ENCODE assay signal across 35 mouse cellular contexts in the genomic region with DNA sequence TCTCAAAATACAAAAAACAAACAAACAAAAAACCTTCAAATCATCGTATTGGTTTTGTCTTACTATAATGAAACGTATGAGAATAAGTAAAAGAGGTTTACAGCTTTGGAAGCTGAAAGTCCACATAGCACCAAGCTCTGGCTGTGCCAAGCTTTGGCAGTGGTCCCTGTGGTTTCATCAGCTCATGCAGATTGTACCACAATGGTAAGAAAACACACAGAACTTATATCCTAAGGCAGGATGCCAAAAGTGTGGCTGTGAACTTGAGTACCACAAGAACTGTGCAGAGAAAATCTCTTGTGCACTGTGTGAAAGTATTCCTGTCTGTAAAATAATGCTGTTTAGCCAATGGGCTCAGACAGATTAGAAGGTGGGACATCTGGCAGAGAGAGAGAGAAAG. TPM values are rescaled to one million over a fixed set of nuclear protein-coding genes. Genes with fewer than 3 reads are reported as not detected.
DNase-seq lines count a peak whose midpoint lies in the region; ATAC-seq lines count a peak whose summit lies in the region.
"Had no signal": no experiment of that assay in that cellular context is flagged by ENCODE, and none has a peak within 500 bp of the region (broad histone marks: within the 10 kb centered on the region; RNA-seq: fewer than 3 reads in every experiment).

No protein-coding gene starts in this region.

- no peak overlapping the region for H3K4me2 ChIP-seq in embryonic facial prominence, embryonic 14.5 days (ENCODE audit: low read depth, low read length)
- H3K4me2 ChIP-seq: embryonic facial prominence, embryonic 12.5 days; heart, embryonic 15.5 days; intestine, embryonic 15.5 days; limb, embryonic 12.5 days; liver, embryonic 13.5 days; midbrain, embryonic 13.5 days; stomach, embryonic 15.5 days had no signal

- H3K36me3 ChIP-seq in embryonic facial prominence, embryonic 14.5 days (ENCODE audit: control insufficient read depth, insufficient read depth, low read length) = no peaks in the 10 kb centered on the region
- no peaks in the 10 kb centered on the region for H3K36me3 ChIP-seq in embryonic facial prominence, embryonic 10.5 days (replicated peaks)
- H3K36me3 ChIP-seq: embryonic facial prominence, embryonic 12.5 days; forebrain, embryonic 10.5 days; heart, embryonic 10.5 days; heart, embryonic 15.5 days; intestine, embryonic 15.5 days; limb, embryonic 12.5 days; liver, embryonic 13.5 days; midbrain, embryonic 13.5 days; stomach, embryonic 15.5 days had no signal

- ATAC-seq in embryonic facial prominence, embryonic 14.5 days (ENCODE audit: low read depth) = no peak
- ATAC-seq in megakaryocyte progenitor cell, adult 5-6 weeks (replicated peaks; ENCODE audit: poor library complexity) = peak; percentile 9; the same call in 1 of the 2 replicates
- ATAC-seq: forebrain, postnatal 0 days; hindbrain, postnatal 0 days; intestine, embryonic 15.5 days; lung, postnatal 0 days; midbrain, embryonic 13.5 days; Patski had no signal

- WGBS in embryonic facial prominence, embryonic 14.5 days = 69% methylated on average over 2 of the region's 2 CpGs
- 79% methylated on average over 2 of the region's 2 CpGs for WGBS in embryonic facial prominence, embryonic 10.5 days

- H3K27ac ChIP-seq in embryonic facial prominence, embryonic 14.5 days (replicated peaks; ENCODE audit: low read depth, low read length) = no peak overlapping the region
- H3K27ac ChIP-seq in embryonic facial prominence, embryonic 10.5 days (replicated peaks) = no peak overlapping the region
- H3K27ac ChIP-seq: embryonic facial prominence, embryonic 12.5 days; forebrain, embryonic 10.5 days; heart, embryonic 10.5 days; heart, embryonic 15.5 days; hindbrain, postnatal 0 days; intestine, embryonic 15.5 days; kidney, postnatal 0 days; limb, embryonic 12.5 days; liver, embryonic 13.5 days; midbrain, embryonic 13.5 days; stomach, embryonic 15.5 days had no signal

- peak; percentile 79 for DNase-seq in embryonic facial prominence, embryonic 14.5 days (ENCODE audit: low spot score)
- no peak for DNase-seq in embryonic facial prominence, embryonic 10.5 days (ENCODE audit: low spot score)
- DNase-seq in 3T3-L1 (ENCODE audit: low read depth, low spot score) = peak; percentile 38
- DNase-seq in Muller cell, postnatal 12 days (ENCODE audit: inconsistent ontology term) = peak; percentile 19
- no peak for DNase-seq in left cerebral cortex, adult 11 months (ENCODE audit: low spot score)
- DNase-seq in kidney, postnatal 36 days = no peak
- DNase-seq: adrenal gland, postnatal 14 days; cerebellum, adult 11-12 months; cerebellum, postnatal 14 days; forebrain, postnatal 0 days; gastrocnemius, postnatal 25 days; heart, adult 11 months; kidney, adult 2 months; layer of hippocampus, adult 9-11 months; liver, embryonic 13.5 days; lung, adult 18-20 months; lung, postnatal 4 days; right cerebral cortex, postnatal 25 days had no signal

- no peaks in the 10 kb centered on the region for H3K9me3 ChIP-seq in embryonic facial prominence, embryonic 14.5 days (ENCODE audit: control insufficient read depth, low read length)
- H3K9me3 ChIP-seq in embryonic facial prominence, embryonic 10.5 days = no peaks in the 10 kb centered on the region
- H3K9me3 ChIP-seq: embryonic facial prominence, embryonic 12.5 days; forebrain, embryonic 10.5 days; heart, embryonic 10.5 days; heart, embryonic 15.5 days; intestine, embryonic 15.5 days; limb, embryonic 12.5 days; liver, embryonic 13.5 days; midbrain, embryonic 13.5 days; stomach, embryonic 15.5 days had no signal

- peaks cover 25% of the 10 kb centered on the region for H3K27me3 ChIP-seq in embryonic facial prominence, embryonic 14.5 days (replicated peaks; ENCODE audit: control insufficient read depth, insufficient read depth, low read length)
- H3K27me3 ChIP-seq in embryonic facial prominence, embryonic 10.5 days (replicated peaks; ENCODE audit: low read depth, poor library complexity, severe bottlenecking) = peaks cover 53% of the 10 kb centered on the region

- no peak overlapping the region for H3K4me3 ChIP-seq in embryonic facial prominence, embryonic 14.5 days (ENCODE audit: low read depth, low read length)
- no peak overlapping the region for H3K4me3 ChIP-seq in embryonic facial prominence, embryonic 10.5 days
- H3K4me3 ChIP-seq: embryonic facial prominence, embryonic 12.5 days; forebrain, embryonic 10.5 days; heart, embryonic 10.5 days; heart, embryonic 15.5 days; intestine, embryonic 15.5 days; limb, embryonic 12.5 days; liver, embryonic 13.5 days; midbrain, embryonic 13.5 days; stomach, embryonic 15.5 days had no signal

- H3K9ac ChIP-seq in embryonic facial prominence, embryonic 14.5 days (ENCODE audit: low read depth, low read length) = no peak overlapping the region
- H3K9ac ChIP-seq: embryonic facial prominence, embryonic 12.5 days; forebrain, postnatal 0 days; heart, embryonic 15.5 days; intestine, embryonic 15.5 days; limb, embryonic 12.5 days; liver, embryonic 13.5 days; midbrain, embryonic 13.5 days; stomach, embryonic 15.5 days had no signal

- peaks cover 12% of the 10 kb centered on the region; the same call in 1 of the 2 replicates for H3K4me1 ChIP-seq in embryonic facial prominence, embryonic 14.5 days (ENCODE audit: control insufficient read depth, insufficient read depth, low read length)
- peaks cover 29% of the 10 kb centered on the region for H3K4me1 ChIP-seq in embryonic facial prominence, embryonic 10.5 days

RNA-seq across cellular contexts. Expression of a gene that starts 1.7 kb away (rescaled TPM):
- polyA plus RNA-seq in embryonic facial prominence, embryonic 14.5 days (2014; fragmentation: Nextera tagmentation; extraction: Ambion mirVana) = not detected in 2 replicates
- polyA plus RNA-seq in embryonic facial prominence, embryonic 10.5 days (2016; fragmentation: Nextera tagmentation; extraction: Ambion mirVana) = 0.16 TPM in 1 of 2 replicates, not detected in the other
- 0.24 TPM in 1 of 2 replicates, not detected in the other for total RNA-seq in megakaryocyte progenitor cell, adult 5-6 weeks (2015)
- total RNA-seq in megakaryocyte progenitor cell, adult 5-6 weeks (2017) = 0.03 TPM in 1 of 2 replicates, not detected in the other
- total RNA-seq: adrenal gland, postnatal 14 days; gastrocnemius, adult 18-20 months; gastrocnemius, postnatal 25 days; heart, postnatal 25 days; megakaryocyte-erythroid progenitor cell, adult 5-6 weeks had no signal
- polyA plus RNA-seq: forebrain, embryonic 10.5 days; heart, embryonic 10.5 days; heart, embryonic 15.5 days; hindbrain, embryonic 11.5 days; intestine, embryonic 15.5 days; kidney, postnatal 0 days; limb, embryonic 12.5 days; liver, embryonic 13.5 days had no signal

RNA-seq across cellular contexts. Expression of a gene that starts 2.6 kb away (rescaled TPM):
- polyA plus RNA-seq in embryonic facial prominence, embryonic 14.5 days (2014; fragmentation: Nextera tagmentation; extraction: Ambion mirVana) = 10.1 TPM in 2 replicates
- polyA plus RNA-seq in embryonic facial prominence, embryonic 10.5 days (2016; fragmentation: Nextera tagmentation; extraction: Ambion mirVana) = 6.1 and 7.1 TPM in 2 replicates
- total RNA-seq in megakaryocyte progenitor cell, adult 5-6 weeks (2015) = 18.6 and 20.4 TPM in 2 replicates
- total RNA-seq in megakaryocyte progenitor cell, adult 5-6 weeks (2017) = 13.8 and 15.5 TPM in 2 replicates

Comparison
In these comparisons a context has a peak if more than half of its experiments do, and no peak if none do; other contexts are left out.
1. DNase-seq: peak in embryonic facial prominence, embryonic 14.5 days (single experiment), 3T3-L1 (single experiment) and Muller cell, postnatal 12 days (single experiment); none in embryonic facial prominence, embryonic 10.5 days (single experiment), left cerebral cortex, adult 11 months (single experiment) and kidney, postnatal 36 days (0 of 2).